Mouse (Mus musculus) erythroblast, embryonic 14.5 days (primary cell): ENCODE data around the gene Hsf4.

Source experiments
- GATA1 ChIP-seq: IDR thresholded peaks from 2 replicates; pipeline ENCODE4 v1.6.1; 2012; ENCODE audit warnings: low read length, inconsistent platforms, mixed read lengths
- TAL1 ChIP-seq: IDR thresholded peaks from 3 replicates; pipeline ENCODE4 v1.6.1; 2012; ENCODE audit warnings: low read length, inconsistent platforms, mixed read lengths

DNA sequence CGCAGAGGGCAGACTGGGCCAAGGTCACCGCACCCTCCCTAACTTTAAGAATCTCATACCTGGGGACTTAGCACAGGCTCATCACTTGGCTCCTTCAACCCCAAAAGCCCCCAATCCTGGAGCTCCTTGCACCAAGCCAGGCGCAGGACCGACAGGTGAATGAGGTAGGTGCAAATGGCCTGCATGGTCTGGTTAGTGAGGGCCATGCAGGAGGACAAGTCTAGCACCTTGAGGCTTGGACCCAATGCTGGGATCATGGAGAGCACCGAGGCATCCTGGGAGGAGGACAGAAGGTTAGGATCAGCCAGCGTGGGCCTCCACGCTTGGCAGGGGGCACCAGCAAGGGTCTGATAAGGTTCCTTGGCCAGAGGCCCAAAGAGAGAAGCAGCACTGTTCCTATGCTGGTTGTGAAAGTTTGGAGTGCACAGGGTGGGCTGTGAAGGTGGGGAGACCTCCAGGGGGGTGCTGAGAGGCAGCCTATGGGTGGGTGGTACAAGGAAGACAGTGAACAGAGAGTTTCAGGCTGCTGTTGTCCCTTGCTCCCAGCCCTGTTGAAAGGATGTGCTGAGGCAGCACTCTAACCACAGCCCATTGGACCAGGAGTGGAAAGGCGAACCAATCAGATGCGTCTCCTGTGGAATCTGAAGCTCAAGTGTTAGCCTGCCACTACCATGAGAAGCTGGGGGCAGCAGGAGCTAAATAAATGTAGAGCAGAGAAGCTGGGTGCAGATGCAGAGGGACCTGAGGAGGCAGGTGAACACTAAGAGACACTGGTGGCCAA is 44.2 kb downstream of the Hsf4 start:
- TF ChIP-seq TAL1 (no peak), GATA1 (no peak)
